Mouse (Mus musculus) heart, embryonic 11.5 days (tissue): Measurements from ENCODE around the gene Unk. TPM values are rescaled to one million over a fixed set of nuclear protein-coding genes. Genes with fewer than 3 reads are reported as not detected.
"Not testable (repeated sequence)": the region's sequence is repeated elsewhere in the genome, so short reads cannot be mapped to it uniquely, and the experiment has no call there.

Source experiments
- ATAC-seq: fragments of 200-750 bp; cut with Nextera tagmentation; replicated peaks from 2 replicates; pipeline ENCODE4 v1.8.0; 2017; ENCODE audit warnings: moderate library complexity; ENCODE audit not compliant: insufficient number of reproducible peaks, low FRiP score, low TSS enrichment
- H3K27ac ChIP-seq: fragments of 300-500 bp; sonication (generic); 2 replicates; pipeline ENCODE4 v1.5.1; 2014; ENCODE audit warnings: mild to moderate bottlenecking, low read depth, low read length
- H3K27me3 ChIP-seq: fragments of 300-500 bp; sonication (generic); 2 replicates; pipeline ENCODE4 v1.6.1; 2014; ENCODE audit warnings: mild to moderate bottlenecking, low read length, mixed read lengths; ENCODE audit not compliant: control insufficient read depth, insufficient read depth
- H3K36me3 ChIP-seq: fragments of 300-500 bp; sonication (generic); 2 replicates; pipeline ENCODE4 v1.6.1; 2014; ENCODE audit warnings: mild to moderate bottlenecking, low read length, moderate library complexity, mixed read lengths; ENCODE audit not compliant: control insufficient read depth, insufficient read depth
- H3K4me1 ChIP-seq: fragments of 300-500 bp; sonication (generic); 2 replicates; pipeline ENCODE4 v1.6.1; 2014; ENCODE audit warnings: low read length; ENCODE audit not compliant: control insufficient read depth, insufficient read depth
- H3K4me2 ChIP-seq: fragments of 300-500 bp; sonication (generic); 2 replicates; pipeline ENCODE4 v1.6.1; 2014; ENCODE audit warnings: mild to moderate bottlenecking, moderate library complexity
- H3K4me3 ChIP-seq: fragments of 300-500 bp; sonication (generic); 2 replicates; pipeline ENCODE4 v1.5.1; 2014; ENCODE audit warnings: low read depth, low read length
- H3K9ac ChIP-seq: fragments of 300-500 bp; sonication (generic); 2 replicates; pipeline ENCODE4 v1.6.1; 2014; ENCODE audit warnings: mild to moderate bottlenecking, low read depth, low read length, moderate library complexity
- H3K9me3 ChIP-seq: fragments of 300-500 bp; sonication (generic); replicated peaks from 2 replicates; pipeline ENCODE4 v1.6.1; 2016; ENCODE audit warnings: low read length; ENCODE audit not compliant: control insufficient read depth
- WGBS: fragments of 180-500 bp; shearing (Covaris S2); extraction: QIAGEN DNeasy Blood & Tissue Kit; methylation state at CpG from one replicate; pipeline ENCODE4 v1.1.7; 2014; ENCODE audit not compliant: insufficient replicate concordance; 5-methylcytosine and 5-hydroxymethylcytosine counted together
- polyA plus RNA-seq: library from polyadenylated mRNA; unstranded; fragments of >200 nt; fragmentation: Nextera tagmentation; extraction: Ambion mirVana; gene quantifications from 2 replicates; pipeline ENCODE4 v1.2.1, GENCODE M21; 2014

The Unk gene
- polyA plus RNA-seq, 1 experiment from 2014 or later: 18.7 TPM

GRCm38 (mm10) chr11:116023074-116023770 lies 6.9 kb upstream of the Unk start:
- H3K9me3 ChIP-seq, H3K4me1 ChIP-seq, ATAC-seq, H3K27me3 ChIP-seq, H3K36me3 ChIP-seq: not testable (repeated sequence)
- 6% methylated on average over 18 of the region's 18 CpGs for WGBS
- Histone ChIP-seq H3K9ac (peak overlapping the region; percentile 100), H3K27ac (peak overlapping the region; percentile 100), H3K4me2 (peak overlapping the region; percentile 65), H3K4me3 (peak overlapping the region; percentile 97)

DNA sequence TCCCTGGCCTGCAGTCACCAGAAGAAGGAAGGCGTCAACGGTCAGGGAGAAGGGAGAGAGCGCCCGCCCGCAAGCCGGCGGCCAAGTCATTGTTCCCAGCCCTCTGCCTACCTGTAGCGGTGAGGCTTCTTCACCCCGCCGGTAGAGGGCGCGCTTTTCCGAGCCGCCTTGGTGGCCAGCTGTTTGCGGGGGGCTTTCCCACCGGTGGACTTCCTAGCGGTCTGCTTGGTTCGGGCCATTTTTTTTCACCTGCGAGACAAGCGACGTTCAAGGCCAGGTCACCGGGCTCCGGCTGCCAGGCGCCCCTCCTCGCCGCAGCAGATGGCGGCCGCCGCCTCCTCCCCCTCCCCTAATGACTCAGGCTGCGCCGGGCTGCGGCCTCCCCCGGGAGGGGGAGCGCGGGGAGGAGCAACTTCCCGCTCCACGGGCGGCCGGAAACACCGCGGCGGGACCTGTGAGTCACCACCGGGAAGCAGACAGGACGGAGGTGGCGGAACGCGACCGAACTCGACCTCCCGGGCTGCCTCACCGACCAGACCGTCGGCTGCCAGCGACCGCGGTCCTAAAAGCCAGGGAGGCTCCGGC lies 6.3 kb upstream of the Unk start:
- ATAC-seq: peak; percentile 73
- H3K4me2 ChIP-seq: peak overlapping the region; percentile 65
- under 1% methylated on average over 52 of the region's 57 CpGs for WGBS
- H3K4me3 ChIP-seq: peak overlapping the region; percentile 97
- H3K4me1 ChIP-seq: peaks cover 4% of the 10 kb centered on the region; the same call in 1 of the 2 replicates
- peak overlapping the region; percentile 100 for H3K27ac ChIP-seq
- H3K36me3 ChIP-seq: peaks cover 2% of the 10 kb centered on the region; the same call in 1 of the 2 replicates
- H3K9ac ChIP-seq: peak overlapping the region; percentile 100
- no peaks in the 10 kb centered on the region for H3K9me3 ChIP-seq
- no peaks in the 10 kb centered on the region for H3K27me3 ChIP-seq

DNA sequence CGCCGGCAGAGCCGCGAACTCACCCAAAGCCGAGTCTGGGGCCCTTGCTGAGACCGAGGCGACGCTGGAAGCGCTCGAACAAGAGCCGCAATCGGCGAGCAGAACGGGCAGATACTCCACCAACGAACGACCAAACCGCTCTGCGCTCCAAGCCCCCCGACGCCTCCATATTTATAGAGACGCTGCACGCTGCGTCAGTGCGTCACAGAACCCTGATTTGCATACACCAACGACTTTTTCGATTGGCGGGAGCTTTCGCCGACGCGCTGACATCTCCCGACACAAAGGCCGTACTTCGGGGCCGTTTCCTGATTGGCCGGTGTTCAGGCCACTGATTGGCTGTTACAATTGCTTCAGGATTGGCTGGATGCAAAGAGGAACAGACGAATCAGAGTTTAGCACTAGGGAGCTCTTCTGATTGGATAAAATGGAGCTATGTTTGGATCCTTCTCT lies 5.7 kb upstream of the Unk start:
- ATAC-seq: peak; percentile 94
- H3K27me3 ChIP-seq: no peaks in the 10 kb centered on the region
- under 1% methylated on average over 37 of the region's 37 CpGs for WGBS

DNA sequence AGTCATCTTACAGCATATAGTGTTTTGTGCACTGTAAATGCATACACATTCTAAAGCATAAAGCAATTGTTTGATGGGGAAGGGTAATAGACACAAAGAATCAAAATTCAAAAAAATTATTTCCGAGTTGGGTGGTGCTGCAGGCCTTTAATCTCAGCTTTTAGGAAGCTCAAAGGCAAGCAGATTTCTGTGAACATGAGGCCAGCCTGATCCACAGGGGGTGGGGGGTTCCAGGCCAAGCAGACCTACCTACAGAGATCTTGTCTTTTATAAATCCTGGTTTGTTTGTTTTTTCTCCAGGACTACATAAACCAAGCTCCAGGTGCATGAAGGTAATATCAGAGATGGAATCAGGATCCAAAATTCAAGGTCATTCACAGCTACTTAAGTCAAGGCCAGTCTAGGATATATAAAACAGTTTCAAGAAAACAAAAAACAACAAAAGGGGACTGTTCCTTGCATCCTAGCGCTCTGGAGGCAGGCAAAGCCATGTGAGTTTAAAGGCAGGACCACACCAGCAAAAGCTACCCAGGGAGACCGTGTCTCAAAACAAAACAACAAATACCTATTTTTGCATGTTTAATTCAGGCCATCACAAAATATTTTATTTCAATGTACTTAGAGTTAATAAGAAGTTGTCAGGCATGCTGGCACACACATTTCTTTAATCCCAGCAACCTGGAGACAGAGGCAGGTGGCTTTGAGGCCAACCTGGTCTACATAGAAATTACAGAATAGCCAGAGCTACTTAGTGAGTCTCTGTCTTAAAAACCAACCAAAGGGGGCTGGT lies 4.9 kb upstream of the Unk start:
- H3K27me3 ChIP-seq: no peaks in the 10 kb centered on the region
- peaks cover 2% of the 10 kb centered on the region; the same call in 1 of the 2 replicates for H3K36me3 ChIP-seq
- H3K9ac ChIP-seq: no peak overlapping the region
- H3K9me3 ChIP-seq: no peaks in the 10 kb centered on the region
- H3K4me3 ChIP-seq: no peak overlapping the region
- no peak overlapping the region for H3K4me2 ChIP-seq
- no peak for ATAC-seq
- WGBS: 81% methylated on average over 3 of the region's 3 CpGs
- H3K4me1 ChIP-seq: peaks cover 7% of the 10 kb centered on the region; the same call in 1 of the 2 replicates
- H3K27ac ChIP-seq: no peak overlapping the region

More for the DNA sequence above, 5.7 kb upstream of the Unk start:
- Histone ChIP-seq H3K4me1 (peaks cover 4% of the 10 kb centered on the region; the same call in 1 of the 2 replicates), H3K9ac (peak overlapping the region; percentile 100), H3K4me2 (peak overlapping the region; percentile 65), H3K9me3 (no peaks in the 10 kb centered on the region), H3K27ac (peak overlapping the region; percentile 100), H3K4me3 (peak overlapping the region; percentile 97), H3K36me3 (peaks cover 2% of the 10 kb centered on the region; the same call in 1 of the 2 replicates)

DNA sequence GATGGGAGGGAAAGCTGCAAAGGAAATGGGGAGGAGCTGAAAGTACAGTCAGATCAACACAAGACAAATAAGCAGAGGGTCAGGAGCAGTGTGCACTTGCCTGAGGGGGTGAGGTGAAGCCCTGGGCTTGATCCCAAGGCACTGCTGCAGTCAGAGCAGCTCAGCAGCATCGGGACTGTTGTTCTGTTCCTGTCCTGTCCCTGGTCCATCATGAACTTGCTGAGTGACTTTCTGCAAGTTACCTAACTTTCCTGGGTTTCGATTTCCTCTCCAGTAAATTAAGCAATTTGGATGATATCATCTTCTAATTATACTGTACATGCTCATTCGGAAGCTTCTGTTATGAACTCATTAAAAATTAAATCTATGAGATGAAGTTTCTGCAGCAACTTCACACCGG lies 2.4 kb upstream of the Unk start, which contains the start of gene H3f3b:
Gene H3f3b (minus strand): TSS at position 207 of the 400 bp plus-strand sequence.
- no peaks in the 10 kb centered on the region for H3K9me3 ChIP-seq
- WGBS: 73% methylated on average over 4 of the region's 4 CpGs
- H3K4me1 ChIP-seq: peaks cover 15% of the 10 kb centered on the region
- H3K9ac ChIP-seq: no peak within 1 kb of the TSS
- H3K27me3 ChIP-seq: no peaks in the 10 kb centered on the region
- H3K27ac ChIP-seq: no peak within 1 kb of the TSS
- no peak for ATAC-seq
- no peak within 1 kb of the TSS for H3K4me2 ChIP-seq
- H3K4me3 ChIP-seq: no peak within 1 kb of the TSS
- H3K36me3 ChIP-seq: no peaks in the 10 kb centered on the region

- no peaks in the 10 kb centered on the region for H3K36me3 ChIP-seq
- 79% methylated on average over 9 of the region's 9 CpGs for WGBS
- no peaks in the 10 kb centered on the region for H3K27me3 ChIP-seq
- no peak overlapping the region for H3K4me3 ChIP-seq
- no peak overlapping the region for H3K9ac ChIP-seq
- no peaks in the 10 kb centered on the region for H3K9me3 ChIP-seq
- H3K4me1 ChIP-seq: peaks cover 20% of the 10 kb centered on the region
- H3K27ac ChIP-seq: no peak overlapping the region
- no peak for ATAC-seq
- no peak overlapping the region for H3K4me2 ChIP-seq
Measured at GRCm38 (mm10) chr11:116028177-116028865, 1.8 kb upstream of the Unk start.

- WGBS: 70% methylated on average over 6 of the region's 6 CpGs
- H3K4me1 ChIP-seq: peaks cover 20% of the 10 kb centered on the region
- H3K4me2 ChIP-seq: peak overlapping the region; percentile 95
- no peaks in the 10 kb centered on the region for H3K36me3 ChIP-seq
- ATAC-seq: no peak
- H3K27ac ChIP-seq: no peak overlapping the region
- H3K4me3 ChIP-seq: peak overlapping the region; percentile 82
- no peaks in the 10 kb centered on the region for H3K27me3 ChIP-seq
- H3K9ac ChIP-seq: peak overlapping the region; percentile 91; the same call in 1 of the 2 replicates
- H3K9me3 ChIP-seq: no peaks in the 10 kb centered on the region
Measured at GRCm38 (mm10) chr11:116029086-116029865, 846 bp upstream of the Unk start.
